Mouse (Mus musculus): Measurements from ENCODE around the gene Nfkb1.

GRCm38 (mm10) chr3:135661707-135662106, 29.6 kb downstream of the Nfkb1 start:
- no peak for TF ChIP-seq RCOR1 (conservative IDR thresholded peaks at IDR 0.05; ENCODE audit: low read depth, low read length)
- TF ChIP-seq ZMIZ1 (IDR thresholded peaks at IDR 0.05; ENCODE audit: low read depth, low read length), result no peak
- no peak for TF ChIP-seq POLR2A (IDR thresholded peaks at IDR 0.05; ENCODE audit: low read depth, low read length)
- TF ChIP-seq RAD21 (IDR thresholded peaks at IDR 0.05; ENCODE audit: low read depth, low read length), result no peak
- TF ChIP-seq E2F4 (IDR thresholded peaks at IDR 0.05; ENCODE audit: insufficient replicate concordance, low read depth, low read length), result no peak
- TF ChIP-seq ZNF384 (IDR thresholded peaks at IDR 0.05; ENCODE audit: low read depth, low read length), result no peak
- no peak for TF ChIP-seq CTCF (conservative IDR thresholded peaks at IDR 0.05 in 1 of 2, IDR thresholded peaks at IDR 0.05 in 1 of 2; ENCODE audit: low read depth in 2 of 2, low read length in 2 of 2)

Measured in CH12.LX (cell line).